Mouse (Mus musculus) ES-E14 (cell line): ENCODE results near the gene Il17rb. TPM values are rescaled to one million over a fixed set of nuclear protein-coding genes. Genes with fewer than 3 reads are reported as not detected.

Experiments
- DNase-seq: peaks from one replicate; pipeline ENCODE4 v3.0.0-alpha.2; 2013; ENCODE audit warnings: low read depth, low spot score
- H3K27ac ChIP-seq: 2 replicates; pipeline ENCODE4 v1.5.1; 2012; ENCODE audit warnings: low read depth, mild to moderate bottlenecking, low read length, moderate library complexity, mixed read lengths; ENCODE audit not compliant: poor library complexity, insufficient read depth, severe bottlenecking
- H3K36me3 ChIP-seq: 2 replicates; pipeline ENCODE4 v1.6.1; 2012; ENCODE audit warnings: mild to moderate bottlenecking, low read length, moderate library complexity, mixed read lengths; ENCODE audit not compliant: control insufficient read depth, poor library complexity, insufficient read depth, severe bottlenecking
- H3K4me1 ChIP-seq, 2 experiments: fragments of 150-350 bp in 1 of 2; sonication (generic) in 1 of 2; 2 replicates each; pipeline ENCODE4 v1.6.1; 2012; ENCODE audit warnings: low read length in 2 of 2, mild to moderate bottlenecking in 1 of 2, mixed read lengths in 1 of 2; ENCODE audit not compliant: control insufficient read depth in 2 of 2, insufficient read depth in 2 of 2, poor library complexity in 1 of 2
- H3K4me3 ChIP-seq, 2 experiments: fragments of 150-350 bp in 1 of 2; sonication (generic) in 1 of 2; 2 replicates each; pipeline ENCODE4 v1.5.1; 2012; ENCODE audit warnings: low read length in 2 of 2, low read depth in 1 of 2, mild to moderate bottlenecking in 1 of 2, mixed read lengths in 1 of 2; ENCODE audit not compliant: insufficient read depth in 1 of 2, poor library complexity in 1 of 2, severe bottlenecking in 1 of 2
- H3K9ac ChIP-seq: 2 replicates; pipeline ENCODE4 v1.6.1; 2012; ENCODE audit warnings: low read depth, mild to moderate bottlenecking, low read length, mixed read lengths; ENCODE audit not compliant: poor library complexity, insufficient read depth, severe bottlenecking
- H3K9me3 ChIP-seq: fragments of 150-350 bp; sonication (generic); 2 replicates; pipeline ENCODE4 v1.6.1; 2012; ENCODE audit warnings: low read depth, mild to moderate bottlenecking, low read length; ENCODE audit not compliant: control insufficient read depth, insufficient read depth
- CHD2 ChIP-seq: IDR thresholded peaks from 2 replicates; pipeline ENCODE4 v1.6.1; 2014; ENCODE audit warnings: mild to moderate bottlenecking, low read depth, low read length, inconsistent platforms
- HCFC1 ChIP-seq: IDR thresholded peaks from 2 replicates; pipeline ENCODE4 v1.6.1; 2012; ENCODE audit warnings: low read length, inconsistent platforms, borderline replicate concordance; ENCODE audit not compliant: insufficient read depth
- MAFK ChIP-seq: IDR thresholded peaks from 2 replicates; pipeline ENCODE4 v1.6.1; 2014; ENCODE audit warnings: mild to moderate bottlenecking, low read depth, low read length, inconsistent platforms; ENCODE audit not compliant: insufficient read depth
- ZC3H11A ChIP-seq: IDR thresholded peaks from 2 replicates; pipeline ENCODE4 v1.6.1; 2012; ENCODE audit warnings: low read depth, mild to moderate bottlenecking, inconsistent platforms, low read length, borderline replicate concordance
- ZNF384 ChIP-seq: IDR thresholded peaks from 2 replicates; pipeline ENCODE4 v1.6.1; 2012; ENCODE audit warnings: low read depth, low read length, inconsistent platforms
- in situ Hi-C, 2 experiments: fragments of 600-800 bp; cut with MboI; formaldehyde crosslinking; loops; one replicate each; pipeline ENCODE4 v1.15.1; 2025; ENCODE audit warnings: low sequenced_read_pairs in 2 of 2, inconsistent platforms in 1 of 2; ENCODE audit not compliant: unreplicated experiment in 2 of 2
- total RNA-seq: library from RNA; depleted of rRNA; stranded (reverse); fragments of 300-350 nt; gene quantifications from 2 replicates; pipeline ENCODE4 v1.2.3, GENCODE M21; 2012

The Il17rb gene
- total RNA-seq, 1 experiment: 0.62 TPM

DNA sequence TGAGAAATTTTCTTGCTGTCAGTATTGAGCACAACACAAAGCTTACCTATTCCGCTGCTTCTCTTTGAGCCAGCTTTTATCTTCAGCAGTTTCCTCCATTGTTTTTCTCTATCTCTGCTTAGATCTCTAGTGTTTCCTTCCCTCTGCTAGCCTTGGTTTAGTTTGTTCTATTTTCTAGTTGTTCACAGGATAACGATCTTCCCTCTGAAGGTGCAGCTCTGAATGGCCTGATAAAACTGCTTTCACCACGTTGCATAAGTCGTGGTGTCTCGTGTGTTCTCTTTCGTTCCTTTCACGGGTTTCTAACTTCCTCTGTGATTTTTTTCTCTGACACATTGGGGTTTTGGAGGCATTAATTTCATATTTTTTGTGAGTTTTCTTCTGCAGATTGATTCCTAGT lies 15.7 kb upstream of the Il17rb start:
- in situ Hi-C loops: no loop called here
- TF ChIP-seq ZC3H11A (no peak), MAFK (no peak), HCFC1 (no peak), CHD2 (no peak), ZNF384 (no peak)
- Histone ChIP-seq H3K9ac (no peak overlapping the region), H3K9me3 (no peaks in the 10 kb centered on the region), H3K4me3 (no peak overlapping the region), H3K36me3 (no peaks in the 10 kb centered on the region), H3K27ac (no peak overlapping the region), H3K4me1 (no peaks in the 10 kb centered on the region)
- no peak for DNase-seq

DNA sequence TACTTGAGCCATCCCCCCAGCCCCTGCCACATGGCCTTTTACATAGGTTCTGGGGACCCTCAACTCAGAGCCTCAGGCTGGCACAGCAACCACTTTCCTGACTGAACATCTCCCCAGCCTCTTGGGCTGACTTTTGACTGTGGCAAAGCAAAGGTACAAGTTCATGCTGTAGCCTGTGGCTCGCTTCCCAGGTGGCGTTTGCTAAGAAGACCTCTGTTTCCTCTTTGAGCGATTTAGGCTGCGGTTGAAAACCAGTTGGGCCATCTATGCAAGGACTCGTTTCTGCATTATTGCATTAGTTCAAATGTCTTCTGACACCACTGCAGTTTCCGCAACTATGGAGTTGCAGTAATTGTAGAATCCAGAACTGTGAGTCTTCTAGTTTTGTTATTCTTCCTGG lies 13.8 kb upstream of the Il17rb start:
- Histone ChIP-seq H3K27ac (no peak overlapping the region), H3K4me3 (no peak overlapping the region), H3K4me1 (no peaks in the 10 kb centered on the region), H3K9ac (no peak overlapping the region), H3K9me3 (no peaks in the 10 kb centered on the region), H3K36me3 (no peaks in the 10 kb centered on the region; the same call in 1 of the 2 replicates)
- TF ChIP-seq HCFC1: no peak
- TF ChIP-seq ZC3H11A: no peak
- TF ChIP-seq MAFK: no peak
- no peak for TF ChIP-seq CHD2
- no peak for TF ChIP-seq ZNF384
- no peak for DNase-seq
- in situ Hi-C loops: no loop called here

DNA sequence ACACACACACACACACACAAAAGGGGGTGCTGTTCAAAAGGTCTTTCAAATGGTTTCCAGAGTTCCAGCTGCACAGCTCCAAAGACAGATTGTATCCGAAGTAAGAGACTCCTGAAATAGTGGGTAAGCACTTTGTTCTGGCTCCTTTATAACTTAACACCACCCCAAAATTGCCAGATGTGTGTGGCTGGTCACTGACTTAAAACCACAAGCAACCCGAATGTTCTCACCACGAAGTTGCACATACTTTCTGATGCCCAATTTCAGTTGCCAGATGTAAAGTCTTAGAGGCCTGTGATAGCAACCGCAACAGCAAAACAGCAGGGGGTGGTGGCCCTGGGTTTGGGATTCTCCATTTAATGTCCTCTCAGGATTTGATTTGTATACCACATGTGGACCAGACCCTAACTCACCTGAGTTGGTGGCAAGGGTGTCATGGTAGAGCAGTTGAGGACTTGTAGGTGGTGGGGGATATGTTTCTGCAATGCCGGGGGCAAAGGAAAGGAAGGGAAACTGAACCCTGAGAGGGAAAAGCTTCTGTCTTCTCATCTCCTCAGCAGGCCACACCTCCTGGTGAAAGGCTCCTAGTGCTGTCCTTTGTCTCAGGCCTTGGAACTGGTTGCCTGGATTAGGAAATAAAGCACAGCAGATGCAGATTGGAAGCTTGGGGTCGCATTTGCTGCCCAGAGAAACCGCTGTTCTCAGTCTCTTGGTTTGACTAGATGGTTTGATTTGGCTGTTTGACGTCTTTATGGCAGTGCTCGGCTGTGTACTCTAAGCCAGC lies 11.3 kb upstream of the Il17rb start:
- TF ChIP-seq ZNF384 (no peak), MAFK (no peak), HCFC1 (no peak), CHD2 (no peak), ZC3H11A (no peak)
- in situ Hi-C loops: no loop called here
- no peak for DNase-seq

DNA sequence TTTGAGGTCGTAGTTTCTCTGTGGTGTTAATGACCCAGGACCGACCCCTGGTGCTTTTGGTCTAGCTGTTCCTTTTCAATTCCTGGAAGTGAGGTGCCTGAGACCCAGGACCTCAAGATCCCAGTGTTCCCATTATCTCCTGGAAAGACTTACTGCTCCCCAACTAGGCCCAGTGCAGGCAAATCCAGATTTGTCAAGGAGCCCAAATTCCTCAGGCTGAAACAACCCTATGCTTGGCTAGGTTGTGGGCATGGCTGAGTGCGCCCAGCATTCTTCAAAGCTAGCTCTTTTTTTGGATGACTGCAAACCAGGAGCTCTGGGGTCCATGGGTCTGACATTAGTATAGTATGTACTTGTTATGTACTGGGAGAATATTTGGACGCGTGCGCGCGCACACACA lies 10.7 kb upstream of the Il17rb start:
- H3K36me3 ChIP-seq: no peaks in the 10 kb centered on the region; the same call in 1 of the 2 replicates
- H3K27ac ChIP-seq: no peak overlapping the region
- no peaks in the 10 kb centered on the region for H3K9me3 ChIP-seq
- no peak overlapping the region for H3K9ac ChIP-seq
- DNase-seq: no peak
- no peak overlapping the region for H3K4me3 ChIP-seq
- in situ Hi-C loops: no loop called here
- no peak for TF ChIP-seq CHD2
- TF ChIP-seq ZC3H11A: no peak
- no peak for TF ChIP-seq HCFC1
- no peak for TF ChIP-seq MAFK
- no peak for TF ChIP-seq ZNF384
- no peaks in the 10 kb centered on the region for H3K4me1 ChIP-seq

More for the DNA sequence above, 11.3 kb upstream of the Il17rb start:
- no peaks in the 10 kb centered on the region; the same call in 1 of the 2 replicates for H3K36me3 ChIP-seq
- no peak overlapping the region for H3K4me3 ChIP-seq
- no peak overlapping the region for H3K9ac ChIP-seq
- H3K9me3 ChIP-seq: no peaks in the 10 kb centered on the region
- H3K27ac ChIP-seq: no peak overlapping the region
- H3K4me1 ChIP-seq: no peaks in the 10 kb centered on the region

GRCm38 (mm10) chr14:30018846-30019245 lies 10.2 kb upstream of the Il17rb start:
- H3K4me1 ChIP-seq: no peaks in the 10 kb centered on the region
- no peaks in the 10 kb centered on the region; the same call in 1 of the 2 replicates for H3K36me3 ChIP-seq
- no peaks in the 10 kb centered on the region for H3K9me3 ChIP-seq
- H3K9ac ChIP-seq: no peak overlapping the region
- no peak overlapping the region for H3K4me3 ChIP-seq
- DNase-seq: no peak
- in situ Hi-C loops: no loop called here
- H3K27ac ChIP-seq: no peak overlapping the region
- TF ChIP-seq ZC3H11A (no peak), MAFK (no peak), CHD2 (no peak), HCFC1 (no peak), ZNF384 (no peak)
